Mouse (Mus musculus) G1E (cell line): ENCODE data around the gene Foxk1.

Experiments
- CTCF ChIP-seq: IDR thresholded peaks from 2 replicates; pipeline ENCODE4 v1.5.1; 2012; ENCODE audit warnings: low read depth, low read length, inconsistent platforms, mixed read lengths
- GATA2 ChIP-seq: IDR thresholded peaks from 2 replicates; pipeline ENCODE4 v1.6.1; 2012; ENCODE audit warnings: low read depth, low read length, inconsistent platforms, borderline replicate concordance

DNA sequence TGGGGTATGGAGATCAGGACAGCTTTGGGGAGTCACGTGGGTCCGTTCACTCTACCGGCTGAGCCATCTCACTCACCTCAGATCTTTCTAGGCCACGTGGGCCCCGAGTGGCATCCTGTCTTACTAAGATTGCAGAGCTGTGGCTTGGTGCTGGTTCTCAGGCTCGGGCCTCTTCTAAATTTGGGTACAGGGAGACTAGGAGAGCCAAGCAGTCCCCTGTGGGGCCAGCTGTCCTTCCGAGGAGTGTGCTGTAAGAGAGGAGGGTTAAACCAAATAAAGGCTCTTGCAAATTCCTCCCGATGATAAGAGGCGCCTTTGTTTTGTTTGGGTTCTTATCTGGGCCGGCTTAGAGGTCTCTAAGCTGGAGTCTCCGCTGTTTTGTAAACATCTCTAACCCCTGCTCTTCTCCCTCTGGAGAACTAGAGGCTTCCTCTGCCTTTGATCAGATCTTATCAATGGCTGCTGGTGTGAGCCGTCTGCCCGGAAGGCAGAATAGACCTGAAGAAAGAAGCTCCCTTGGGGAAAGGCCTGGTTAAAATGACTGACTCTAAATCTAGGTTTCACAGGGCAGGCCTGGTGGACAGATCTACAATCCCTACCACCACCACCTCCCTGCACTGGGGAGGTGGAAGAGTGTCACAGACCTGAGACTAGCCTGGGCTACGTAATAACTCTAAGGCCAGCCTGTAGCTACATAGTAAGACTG is 14.9 kb downstream of the Foxk1 start:
- TF ChIP-seq CTCF, result no peak
- TF ChIP-seq GATA2, result no peak
